Comparison of ENCODE assay signal across 9 mouse cellular contexts in the genomic region with DNA sequence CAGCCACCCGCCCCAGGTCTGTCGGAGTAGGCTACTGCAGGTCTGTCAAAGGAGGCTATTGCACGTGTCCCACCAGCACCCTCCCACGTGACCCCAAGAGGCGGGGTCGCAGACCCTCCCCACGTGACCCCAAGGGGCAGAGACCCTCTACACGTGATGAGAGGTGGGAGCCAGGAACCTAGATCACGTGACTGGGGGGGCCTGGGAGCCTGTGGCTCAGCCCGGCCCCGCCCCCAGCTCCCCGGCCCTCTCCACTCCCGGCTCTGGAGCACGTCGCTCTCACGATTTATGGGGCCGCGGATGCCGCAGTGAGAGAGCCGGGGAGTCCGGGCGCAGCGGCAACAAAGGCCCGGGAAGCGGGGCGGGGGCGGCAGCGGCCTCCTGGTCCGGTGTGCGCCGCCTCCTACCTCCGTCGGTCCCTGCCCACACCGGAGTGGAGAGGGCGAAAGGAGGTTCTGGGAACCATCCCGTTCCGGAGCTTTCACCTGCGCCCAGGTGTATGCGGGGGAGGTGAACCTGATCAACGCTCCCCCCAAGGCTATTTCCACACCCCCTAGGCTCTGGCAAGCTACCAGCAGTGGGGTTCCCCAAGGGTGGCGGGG. TPM values are rescaled to one million over a fixed set of nuclear protein-coding genes. Genes with fewer than 3 reads are reported as not detected.
DNase-seq lines count a peak whose midpoint lies in the region; ATAC-seq lines count a peak whose summit lies in the region.
"Had no signal": no experiment of that assay in that cellular context is flagged by ENCODE, and none has a peak within 500 bp of the region (broad histone marks: within the 10 kb centered on the region; RNA-seq: fewer than 3 reads in every experiment).

No protein-coding gene starts in this region.

- H3K9me3 ChIP-seq in hindbrain, embryonic 16.5 days (ENCODE audit: control insufficient read depth, low read length), result no peaks in the 10 kb centered on the region
- H3K9me3 ChIP-seq in liver, embryonic 12.5 days (replicated peaks), result no peaks in the 10 kb centered on the region

- H3K9ac ChIP-seq in hindbrain, embryonic 16.5 days (ENCODE audit: low read depth, low read length), result peak overlapping the region; percentile 83
- H3K9ac ChIP-seq in liver, embryonic 12.5 days, result no peak overlapping the region

- intact Hi-C loops in gastrocnemius, postnatal 14 days (cut with DNase I; ENCODE audit: low total_unique reads), result no loop called here

- DNase-seq in adrenal gland, postnatal 14 days, result peak; percentile 62
- no peak for DNase-seq in adrenal gland, postnatal 10 days
- peak; percentile 29 to 32 for DNase-seq in B cell, adult 2 months
- peak; percentile 69 for DNase-seq in embryo, embryonic 11.5 days (ENCODE audit: low read depth, low spot score)
- peak; percentile 80 to 83 for DNase-seq in right cerebral cortex, postnatal 10 days (ENCODE audit: low spot score in 2 of 2)
- DNase-seq in gastrocnemius, postnatal 14 days, result no peak

- peaks cover 3% of the 10 kb centered on the region for H3K27me3 ChIP-seq in hindbrain, embryonic 16.5 days (replicated peaks; ENCODE audit: control insufficient read depth, insufficient read depth, low read length)
- H3K27me3 ChIP-seq in liver, embryonic 12.5 days (replicated peaks), result peaks cover 98% of the 10 kb centered on the region

- peak overlapping the region; percentile 60 for H3K4me3 ChIP-seq in hindbrain, embryonic 16.5 days (ENCODE audit: low read length)
- H3K4me3 ChIP-seq in liver, embryonic 12.5 days, result peak overlapping the region; percentile 50

- ATAC-seq in hindbrain, embryonic 16.5 days, result peak; percentile 18; the same call in 1 of the 2 replicates
- ATAC-seq in liver, embryonic 12.5 days, result no peak

- peak overlapping the region; percentile 89 for H3K4me2 ChIP-seq in hindbrain, embryonic 16.5 days (ENCODE audit: low read length)
- H3K4me2 ChIP-seq in liver, embryonic 12.5 days, result peak overlapping the region; percentile 75

- H3K27ac ChIP-seq in hindbrain, embryonic 16.5 days (ENCODE audit: low read depth, low read length), result peak overlapping the region; percentile 96
- H3K27ac ChIP-seq in liver, embryonic 12.5 days, result no peak overlapping the region

- WGBS in hindbrain, embryonic 16.5 days, result under 1% methylated on average over 40 of the region's 41 CpGs
- 1% methylated on average over 41 of the region's 41 CpGs for WGBS in liver, embryonic 12.5 days (ENCODE audit: insufficient replicate concordance)

- H3K4me1 ChIP-seq in hindbrain, embryonic 16.5 days (ENCODE audit: control insufficient read depth, insufficient read depth, low read depth, low read length), result peaks cover 48% of the 10 kb centered on the region
- peaks cover 45% of the 10 kb centered on the region for H3K4me1 ChIP-seq in liver, embryonic 12.5 days

- H3K36me3 ChIP-seq in hindbrain, embryonic 16.5 days (ENCODE audit: control insufficient read depth, insufficient read depth, low read length), result no peaks in the 10 kb centered on the region
- no peaks in the 10 kb centered on the region for H3K36me3 ChIP-seq in liver, embryonic 12.5 days

RNA-seq across cellular contexts. Expression of a gene that starts 2.1 kb away (rescaled TPM):
- 0.38 and 0.59 TPM in 2 replicates for total RNA-seq in adrenal gland, postnatal 14 days (2021)
- total RNA-seq in adrenal gland, postnatal 10 days (2021), result under 1 TPM; 0.51 to 0.73 TPM
- polyA plus RNA-seq in hindbrain, embryonic 16.5 days (2015; fragmentation: Nextera tagmentation; extraction: Ambion mirVana), result 77.9 and 78.0 TPM in 2 replicates
- 0.65 and 1.0 TPM in 2 replicates for polyA plus RNA-seq in liver, embryonic 12.5 days (2016; fragmentation: Nextera tagmentation; extraction: Ambion mirVana)
- not detected for total RNA-seq in gastrocnemius, postnatal 14 days (2021)
- total RNA-seq: hematopoietic stem cell, adult 5-6 weeks had no signal

RNA-seq across cellular contexts. Expression of a gene that starts 17.1 kb away (rescaled TPM):
- 0.26 and 0.68 TPM in 2 replicates for total RNA-seq in adrenal gland, postnatal 14 days (2021)
- 1 to 10 TPM; 1.7 to 2.2 TPM for total RNA-seq in adrenal gland, postnatal 10 days (2021)
- 3.9 and 5.0 TPM in 2 replicates for polyA plus RNA-seq in hindbrain, embryonic 16.5 days (2015; fragmentation: Nextera tagmentation; extraction: Ambion mirVana)
- 2.1 and 2.3 TPM in 2 replicates for polyA plus RNA-seq in liver, embryonic 12.5 days (2016; fragmentation: Nextera tagmentation; extraction: Ambion mirVana)
- total RNA-seq in gastrocnemius, postnatal 14 days (2021), result under 1 TPM; 0.42 to 0.80 TPM

RNA-seq across cellular contexts. Expression of a gene that starts 29.1 kb away (rescaled TPM):
- total RNA-seq in adrenal gland, postnatal 14 days (2021), result 66.0 and 79.5 TPM in 2 replicates
- 10 to 100 TPM; 62.8 to 68.9 TPM for total RNA-seq in adrenal gland, postnatal 10 days (2021)
- polyA plus RNA-seq in hindbrain, embryonic 16.5 days (2015; fragmentation: Nextera tagmentation; extraction: Ambion mirVana), result 74.6 and 84.1 TPM in 2 replicates
- polyA plus RNA-seq in liver, embryonic 12.5 days (2016; fragmentation: Nextera tagmentation; extraction: Ambion mirVana), result 14.1 and 14.5 TPM in 2 replicates
- 10 to 100 TPM; 35.0 to 40.1 TPM for total RNA-seq in gastrocnemius, postnatal 14 days (2021)

RNA-seq across cellular contexts. Expression of a gene that starts 39.7 kb away (rescaled TPM):
- total RNA-seq in adrenal gland, postnatal 14 days (2021), result 19.1 and 21.9 TPM in 2 replicates
- 10 to 100 TPM; 25.0 to 34.3 TPM for total RNA-seq in adrenal gland, postnatal 10 days (2021)
- 8.4 and 9.9 TPM in 2 replicates for polyA plus RNA-seq in hindbrain, embryonic 16.5 days (2015; fragmentation: Nextera tagmentation; extraction: Ambion mirVana)
- polyA plus RNA-seq in liver, embryonic 12.5 days (2016; fragmentation: Nextera tagmentation; extraction: Ambion mirVana), result 5.2 and 5.3 TPM in 2 replicates
- total RNA-seq in gastrocnemius, postnatal 14 days (2021), result 10 to 100 TPM; 20.7 to 22.1 TPM
- total RNA-seq: hematopoietic stem cell, adult 5-6 weeks had no signal

RNA-seq across cellular contexts. Expression of a gene that starts 41.1 kb away (rescaled TPM):
- 0.68 and 0.70 TPM in 2 replicates for total RNA-seq in adrenal gland, postnatal 14 days (2021)
- total RNA-seq in adrenal gland, postnatal 10 days (2021), result under 1 TPM; 0.48 to 0.82 TPM
- polyA plus RNA-seq in hindbrain, embryonic 16.5 days (2015; fragmentation: Nextera tagmentation; extraction: Ambion mirVana), result 0.10 and 0.11 TPM in 2 replicates
- polyA plus RNA-seq in liver, embryonic 12.5 days (2016; fragmentation: Nextera tagmentation; extraction: Ambion mirVana), result 0.05 and 0.06 TPM in 2 replicates
- total RNA-seq in gastrocnemius, postnatal 14 days (2021), result not detected
- total RNA-seq: hematopoietic stem cell, adult 5-6 weeks had no signal

Comparison
In these comparisons a context has a peak if more than half of its experiments do, and no peak if none do; other contexts are left out.
1. DNase-seq: peak in adrenal gland, postnatal 14 days (single experiment), B cell, adult 2 months (2 of 2), embryo, embryonic 11.5 days (single experiment) and right cerebral cortex, postnatal 10 days (2 of 2); none in adrenal gland, postnatal 10 days (single experiment) and gastrocnemius, postnatal 14 days (single experiment).